Mouse (Mus musculus): Measurements from ENCODE around the gene Cdkn1a. TPM values are rescaled to one million over a fixed set of nuclear protein-coding genes. Genes with fewer than 3 reads are reported as not detected.
A peak's percentile ranks its signal among the peaks of the same experiment; 100 is the strongest.

Gene Cdkn1a
- polyA plus RNA-seq, 1 experiment = 293 TPM

DNA sequence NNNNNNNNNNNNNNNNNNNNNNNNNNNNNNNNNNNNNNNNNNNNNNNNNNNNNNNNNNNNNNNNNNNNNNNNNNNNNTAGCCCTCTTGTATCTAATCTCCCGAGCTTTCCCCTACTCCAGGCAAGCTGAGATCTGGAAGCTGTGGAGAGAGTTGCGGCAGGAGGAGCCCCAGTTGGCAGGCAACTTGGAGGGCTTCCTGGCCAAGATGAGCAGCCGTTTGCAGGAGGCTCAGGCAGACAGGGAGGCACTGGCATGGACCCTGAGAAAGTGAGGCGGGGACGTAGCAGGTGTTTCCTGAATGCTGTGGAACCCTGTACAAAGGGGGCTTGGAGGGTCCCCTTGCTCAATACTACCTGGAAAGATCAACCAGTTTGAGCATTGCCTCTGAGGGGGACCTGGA is 44.3 kb downstream of the Cdkn1a start:
- WGBS = 55% methylated on average over 5 of the region's 5 CpGs
- Histone ChIP-seq H3K27ac (ENCODE audit: insufficient read depth, low read depth, low read length) (no peak overlapping the region), H3K36me3 (ENCODE audit: control insufficient read depth, insufficient read depth, low read length) (no peaks in the 10 kb centered on the region), H3K4me1 (ENCODE audit: control insufficient read depth, insufficient read depth, insufficient read length, low read length) (peaks cover 13% of the 10 kb centered on the region), H3K4me3 (ENCODE audit: low read depth, low read length) (no peak overlapping the region), H3K27me3 (ENCODE audit: control insufficient read depth, insufficient read depth, low read length) (no peaks in the 10 kb centered on the region)
- TF ChIP-seq POLR2A (IDR thresholded peaks at IDR 0.05; ENCODE audit: low read depth, low read length) = no peak
- no peak for TF ChIP-seq CTCF (IDR thresholded peaks at IDR 0.05; ENCODE audit: extremely low read depth, insufficient read length, insufficient replicate concordance, low read depth, low read length)

DNA sequence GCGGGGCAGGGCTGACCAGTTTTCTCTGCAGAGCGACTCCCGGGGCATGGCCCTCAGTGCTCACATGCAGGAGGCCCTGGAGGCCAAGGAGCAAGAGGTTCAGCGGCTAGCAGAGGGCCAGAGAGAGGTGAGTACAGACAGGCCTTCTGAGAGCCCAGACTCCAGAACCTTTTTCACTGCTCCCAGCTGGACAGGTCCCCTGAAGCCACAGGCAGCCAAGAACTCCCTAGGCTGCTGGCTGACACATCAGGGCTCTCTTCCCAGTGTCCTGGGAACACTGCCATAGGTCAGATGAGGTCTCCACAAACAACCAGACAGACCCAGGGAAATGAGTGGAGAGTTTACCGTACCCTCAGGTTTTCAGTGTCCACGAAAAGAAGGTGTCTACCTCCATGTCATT is 45.5 kb downstream of the Cdkn1a start:
- WGBS = 76% methylated on average over 6 of the region's 6 CpGs
- 0 out of 2 replicates have a peak overlapping the region, but pooled peaks have one; percentile 29 for H3K27ac ChIP-seq (ENCODE audit: insufficient read depth, low read depth, low read length)
- no peak overlapping the region for H3K4me3 ChIP-seq (ENCODE audit: low read depth, low read length)
- TF ChIP-seq CTCF (IDR thresholded peaks at IDR 0.05; ENCODE audit: extremely low read depth, insufficient read length, insufficient replicate concordance, low read depth, low read length) (no peak), POLR2A (IDR thresholded peaks at IDR 0.05; ENCODE audit: low read depth, low read length) (no peak)
- peaks cover 13% of the 10 kb centered on the region for H3K4me1 ChIP-seq (ENCODE audit: control insufficient read depth, insufficient read depth, insufficient read length, low read length)
- H3K36me3 ChIP-seq (ENCODE audit: control insufficient read depth, insufficient read depth, low read length) = no peaks in the 10 kb centered on the region
- H3K27me3 ChIP-seq (ENCODE audit: control insufficient read depth, insufficient read depth, low read length) = no peaks in the 10 kb centered on the region

DNA sequence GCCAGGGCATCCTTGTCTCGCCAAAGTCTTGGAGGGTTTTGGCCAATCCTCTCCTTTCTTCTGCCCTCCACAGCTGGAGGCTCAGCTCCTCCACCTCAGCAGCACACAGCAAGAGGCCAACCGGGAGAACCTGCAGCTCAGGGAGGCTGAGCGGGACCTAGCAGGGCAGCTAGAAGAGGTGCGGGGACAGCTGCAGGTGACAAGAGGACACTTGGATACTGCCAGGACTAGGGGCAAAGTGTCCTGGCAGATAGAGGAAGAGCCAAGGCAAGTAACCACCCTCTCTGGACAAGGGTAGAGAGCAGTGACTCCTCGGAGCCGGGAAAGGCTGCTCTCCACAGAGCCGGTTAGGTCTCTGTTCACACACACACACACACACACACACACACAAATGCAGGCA is 47.1 kb downstream of the Cdkn1a start:
- Histone ChIP-seq H3K4me3 (ENCODE audit: low read depth, low read length) (no peak overlapping the region), H3K4me1 (ENCODE audit: control insufficient read depth, insufficient read depth, insufficient read length, low read length) (peaks cover 13% of the 10 kb centered on the region), H3K27ac (ENCODE audit: insufficient read depth, low read depth, low read length) (no peak overlapping the region), H3K36me3 (ENCODE audit: control insufficient read depth, insufficient read depth, low read length) (no peaks in the 10 kb centered on the region), H3K27me3 (ENCODE audit: control insufficient read depth, insufficient read depth, low read length) (no peaks in the 10 kb centered on the region)
- 92% methylated on average over 7 of the region's 7 CpGs for WGBS
- TF ChIP-seq CTCF (IDR thresholded peaks at IDR 0.05; ENCODE audit: extremely low read depth, insufficient read length, insufficient replicate concordance, low read depth, low read length) (no peak), POLR2A (IDR thresholded peaks at IDR 0.05; ENCODE audit: low read depth, low read length) (no peak)

DNA sequence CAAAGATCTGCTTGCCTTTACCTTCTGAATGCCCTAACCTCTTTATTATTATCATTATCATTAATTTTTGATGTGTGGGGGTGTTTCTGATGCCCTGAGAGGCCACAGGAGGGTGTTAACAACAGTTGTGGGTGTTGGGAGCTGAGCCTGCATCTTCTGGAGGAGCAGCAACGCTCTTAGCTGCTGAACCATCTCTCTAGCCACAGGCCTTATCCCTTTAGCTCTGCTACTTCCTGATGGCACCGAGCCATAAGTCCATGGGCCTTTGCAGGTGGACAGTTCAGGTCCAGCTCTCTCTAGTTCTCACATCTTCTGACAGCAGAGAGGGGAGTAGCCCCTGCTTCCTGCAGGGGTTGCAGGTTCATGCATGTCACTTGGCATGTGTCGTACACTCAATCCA is 50.8 kb downstream of the Cdkn1a start:
- Histone ChIP-seq H3K27me3 (ENCODE audit: control insufficient read depth, insufficient read depth, low read length) (no peaks in the 10 kb centered on the region), H3K27ac (ENCODE audit: insufficient read depth, low read depth, low read length) (no peak overlapping the region), H3K4me1 (ENCODE audit: control insufficient read depth, insufficient read depth, insufficient read length, low read length) (no peaks in the 10 kb centered on the region), H3K4me3 (ENCODE audit: low read depth, low read length) (no peak overlapping the region), H3K36me3 (ENCODE audit: control insufficient read depth, insufficient read depth, low read length) (no peaks in the 10 kb centered on the region)
- whole genome bisulfite sequencing = 62% methylated on average over 3 of the region's 3 CpGs
- TF ChIP-seq POLR2A (IDR thresholded peaks at IDR 0.05; ENCODE audit: low read depth, low read length) (no peak), CTCF (IDR thresholded peaks at IDR 0.05; ENCODE audit: extremely low read depth, insufficient read length, insufficient replicate concordance, low read depth, low read length) (no peak)

DNA sequence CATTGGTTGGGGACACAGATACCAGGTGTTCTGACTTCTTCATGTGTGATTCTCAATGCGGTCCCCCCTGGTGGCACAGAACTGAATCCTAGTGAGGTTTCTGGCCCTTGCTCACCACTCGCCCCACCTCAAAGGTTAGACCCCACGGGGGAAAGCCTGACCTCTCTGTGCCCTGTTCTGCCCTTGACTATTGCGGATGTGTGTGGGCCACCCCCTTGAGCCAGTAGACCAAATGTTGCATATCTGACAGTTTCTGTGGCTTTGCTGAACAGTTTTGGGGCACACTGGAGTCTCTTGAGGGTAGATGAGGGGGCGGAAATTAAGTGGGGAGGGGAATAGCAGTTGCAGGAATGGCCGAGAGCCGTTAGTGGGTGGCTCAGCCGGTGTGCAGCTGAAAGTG is 52.5 kb downstream of the Cdkn1a start:
- H3K4me3 ChIP-seq (ENCODE audit: low read depth, low read length) = no peak overlapping the region
- TF ChIP-seq CTCF (IDR thresholded peaks at IDR 0.05; ENCODE audit: extremely low read depth, insufficient read length, insufficient replicate concordance, low read depth, low read length) = no peak
- no peak for TF ChIP-seq POLR2A (IDR thresholded peaks at IDR 0.05; ENCODE audit: low read depth, low read length)
- H3K27ac ChIP-seq (ENCODE audit: insufficient read depth, low read depth, low read length) = no peak overlapping the region
- H3K27me3 ChIP-seq (ENCODE audit: control insufficient read depth, insufficient read depth, low read length) = no peaks in the 10 kb centered on the region
- WGBS = 84% methylated on average over 8 of the region's 8 CpGs
- H3K4me1 ChIP-seq (ENCODE audit: control insufficient read depth, insufficient read depth, insufficient read length, low read length) = no peaks in the 10 kb centered on the region
- no peaks in the 10 kb centered on the region for H3K36me3 ChIP-seq (ENCODE audit: control insufficient read depth, insufficient read depth, low read length)

DNA sequence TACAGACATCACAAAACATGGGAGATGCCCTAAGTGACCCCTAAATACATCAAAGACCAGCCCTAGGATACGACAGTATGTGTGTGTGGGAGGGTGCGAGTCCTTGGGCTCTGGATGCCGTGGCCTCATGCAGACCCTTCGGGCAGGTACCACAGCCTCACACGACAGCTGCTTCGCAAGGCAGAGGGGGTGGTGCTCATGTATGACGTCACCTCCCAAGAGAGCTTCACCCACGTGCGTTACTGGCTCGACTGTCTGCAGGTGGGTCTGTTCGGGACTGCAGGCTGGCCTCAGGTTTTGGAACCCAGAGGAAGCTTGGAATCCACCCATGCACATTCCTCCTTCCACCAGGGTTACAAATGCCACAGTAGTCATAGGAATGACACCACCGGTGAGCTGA is 54.3 kb downstream of the Cdkn1a start:
- Histone ChIP-seq H3K4me3 (ENCODE audit: low read depth, low read length) (no peak overlapping the region), H3K27ac (ENCODE audit: insufficient read depth, low read depth, low read length) (no peak overlapping the region), H3K4me1 (ENCODE audit: control insufficient read depth, insufficient read depth, insufficient read length, low read length) (no peaks in the 10 kb centered on the region), H3K27me3 (ENCODE audit: control insufficient read depth, insufficient read depth, low read length) (no peaks in the 10 kb centered on the region), H3K36me3 (ENCODE audit: control insufficient read depth, insufficient read depth, low read length) (no peaks in the 10 kb centered on the region)
- no peak for TF ChIP-seq CTCF (IDR thresholded peaks at IDR 0.05; ENCODE audit: extremely low read depth, insufficient read length, insufficient replicate concordance, low read depth, low read length)
- TF ChIP-seq POLR2A (IDR thresholded peaks at IDR 0.05; ENCODE audit: low read depth, low read length) = no peak
- 89% methylated on average over 12 of the region's 12 CpGs for WGBS

DNA sequence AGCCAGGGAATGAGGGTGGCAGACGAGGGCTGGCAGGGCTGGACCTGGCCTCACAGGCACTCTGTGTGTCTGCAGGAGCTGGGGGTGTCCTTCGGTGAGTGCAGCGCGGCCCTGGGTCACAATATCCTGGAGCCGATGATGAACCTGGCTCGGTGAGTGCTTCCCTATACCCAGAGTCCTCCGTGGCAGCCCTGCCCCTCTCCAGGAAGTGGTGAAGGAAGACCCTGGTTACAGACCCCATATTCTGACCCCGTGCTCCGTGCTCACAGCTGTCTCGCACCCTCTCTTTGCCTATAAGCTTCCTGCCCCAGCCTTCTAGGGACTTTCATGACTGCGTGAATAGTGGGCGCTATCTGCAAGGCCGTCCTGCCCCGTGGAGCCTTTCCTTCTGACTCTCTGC is 56.5 kb downstream of the Cdkn1a start:
- H3K4me1 ChIP-seq (ENCODE audit: control insufficient read depth, insufficient read depth, insufficient read length, low read length) = no peaks in the 10 kb centered on the region
- no peak for TF ChIP-seq CTCF (IDR thresholded peaks at IDR 0.05; ENCODE audit: extremely low read depth, insufficient read length, insufficient replicate concordance, low read depth, low read length)
- H3K27me3 ChIP-seq (ENCODE audit: control insufficient read depth, insufficient read depth, low read length) = no peaks in the 10 kb centered on the region
- H3K36me3 ChIP-seq (ENCODE audit: control insufficient read depth, insufficient read depth, low read length) = no peaks in the 10 kb centered on the region
- WGBS = 83% methylated on average over 14 of the region's 14 CpGs
- H3K27ac ChIP-seq (ENCODE audit: insufficient read depth, low read depth, low read length) = no peak overlapping the region
- H3K4me3 ChIP-seq (ENCODE audit: low read depth, low read length) = no peak overlapping the region

DNA sequence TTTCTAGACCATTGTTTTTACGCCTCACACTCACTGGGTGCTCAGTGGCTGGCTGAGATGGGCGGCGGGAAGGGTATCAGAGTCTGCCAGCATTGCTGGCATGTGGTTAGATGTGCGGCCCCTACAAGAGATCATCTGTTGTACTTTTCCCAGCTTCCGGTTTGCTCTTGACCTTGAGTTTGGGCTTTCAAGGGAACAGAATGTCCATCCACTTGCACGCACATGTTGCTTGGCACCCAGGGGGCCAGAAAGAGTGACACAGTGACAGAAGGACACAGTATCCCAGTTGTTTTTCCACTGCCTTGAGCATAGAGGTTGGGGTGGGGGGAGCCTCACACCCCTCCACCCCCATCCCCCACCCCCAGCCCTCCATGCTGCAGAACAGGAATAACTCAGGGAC is 57.0 kb downstream of the Cdkn1a start:
- no peak overlapping the region for H3K4me3 ChIP-seq (ENCODE audit: low read depth, low read length)
- no peak for TF ChIP-seq CTCF (IDR thresholded peaks at IDR 0.05; ENCODE audit: extremely low read depth, insufficient read length, insufficient replicate concordance, low read depth, low read length)
- TF ChIP-seq POLR2A (IDR thresholded peaks at IDR 0.05; ENCODE audit: low read depth, low read length) = no peak
- H3K27me3 ChIP-seq (ENCODE audit: control insufficient read depth, insufficient read depth, low read length) = no peaks in the 10 kb centered on the region
- no peak overlapping the region for H3K27ac ChIP-seq (ENCODE audit: insufficient read depth, low read depth, low read length)
- no peaks in the 10 kb centered on the region for H3K36me3 ChIP-seq (ENCODE audit: control insufficient read depth, insufficient read depth, low read length)
- H3K4me1 ChIP-seq (ENCODE audit: control insufficient read depth, insufficient read depth, insufficient read length, low read length) = no peaks in the 10 kb centered on the region
- WGBS = 84% methylated on average over 6 of the region's 6 CpGs

Measured in small intestine, adult 2 months (tissue).